Mouse (Mus musculus): ENCODE results near the gene 2410004B18Rik.
"Not testable (repeated sequence)": the region's sequence is repeated elsewhere in the genome, so short reads cannot be mapped to it uniquely, and the experiment has no call there.

The 2410004B18Rik gene

DNA sequence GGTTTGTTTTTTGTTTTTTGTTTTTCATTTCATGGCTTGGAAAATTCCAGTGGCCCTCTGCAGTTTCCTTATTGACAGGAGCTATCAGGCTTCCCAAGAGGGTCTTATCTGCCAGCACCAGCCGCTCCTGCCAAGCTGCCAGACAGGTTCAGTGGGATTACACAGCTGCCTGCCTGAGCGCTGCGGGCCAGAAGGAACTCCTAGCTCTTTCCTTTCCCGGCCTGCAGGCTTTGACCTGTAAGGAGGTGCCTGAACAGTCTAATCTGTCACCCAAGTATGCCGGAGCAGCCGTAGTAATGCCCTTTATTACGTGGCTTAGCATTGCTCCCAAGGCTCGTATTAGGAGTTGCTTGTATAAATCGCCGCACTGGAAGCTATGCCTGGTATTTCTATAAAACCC, 26.7 kb downstream of the 2410004B18Rik start:
- DNase-seq (ENCODE audit: low spot score in 2 of 2), result no peak

DNA sequence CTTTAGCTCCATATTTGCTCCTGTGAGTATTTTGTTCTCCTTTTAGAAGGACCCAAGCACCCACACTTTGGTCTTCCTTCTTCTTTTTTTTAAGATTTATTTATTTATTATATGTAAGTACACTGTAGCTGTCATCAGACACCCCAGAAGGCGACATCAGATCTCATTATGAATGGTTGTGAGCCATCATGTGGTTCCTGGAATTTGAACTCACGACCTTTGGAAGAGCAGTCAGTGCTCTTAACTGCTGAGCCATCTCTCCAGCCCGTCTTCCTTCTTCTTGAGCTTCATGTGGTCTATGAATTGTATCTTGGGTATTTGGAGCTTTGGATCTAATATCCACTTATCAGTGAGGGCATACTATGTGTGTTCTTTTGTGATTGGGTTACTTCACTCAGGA, 27.8 kb downstream of the 2410004B18Rik start:
- DNase-seq (ENCODE audit: low spot score in 2 of 2), result not testable (repeated sequence)

DNA sequence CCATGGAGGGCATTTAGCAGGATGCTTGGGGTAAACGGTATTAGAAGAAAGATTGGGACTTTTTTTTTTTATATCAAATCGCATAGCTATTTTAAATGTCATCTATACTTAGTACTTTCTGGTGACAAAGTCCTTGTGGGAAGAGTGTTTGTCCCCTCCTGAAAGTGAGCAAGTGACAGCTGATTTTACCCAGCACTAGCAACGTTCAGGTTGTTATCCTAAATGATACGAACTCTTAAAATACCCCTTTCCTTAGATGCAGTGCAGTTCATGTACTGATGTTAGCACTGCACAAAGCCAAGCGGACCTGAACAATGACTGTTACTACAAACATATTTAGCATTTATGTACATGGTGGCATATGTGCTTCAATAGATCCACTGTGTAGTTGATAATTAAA, 29.0 kb downstream of the 2410004B18Rik start:
- DNase-seq (ENCODE audit: low spot score in 2 of 2), result no peak

DNA sequence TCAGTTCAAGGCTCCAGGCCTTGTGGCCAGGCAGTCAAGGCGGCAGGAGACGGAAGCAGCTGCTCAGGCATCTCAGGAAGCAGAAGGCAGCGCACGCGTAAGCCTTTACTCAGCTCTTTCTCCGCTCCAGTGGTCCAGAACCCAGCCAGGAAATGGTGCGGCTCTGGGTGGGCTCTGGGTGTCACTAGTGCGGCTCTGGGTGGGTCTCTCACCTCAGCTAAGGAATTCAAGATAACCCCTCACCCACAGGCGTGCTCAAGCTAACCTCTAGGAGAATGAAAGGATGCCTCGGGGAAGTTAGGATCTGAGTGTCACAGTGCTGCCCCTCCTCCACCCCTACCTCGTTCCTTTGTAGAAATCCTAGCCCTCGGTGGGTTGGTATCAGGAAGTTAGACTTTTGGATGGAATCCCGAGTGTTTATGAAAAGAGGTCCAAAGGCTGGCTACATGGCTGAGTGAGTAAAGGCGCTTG, 31.3 kb downstream of the 2410004B18Rik start:
- no peak for DNase-seq (ENCODE audit: low spot score in 2 of 2)

DNA sequence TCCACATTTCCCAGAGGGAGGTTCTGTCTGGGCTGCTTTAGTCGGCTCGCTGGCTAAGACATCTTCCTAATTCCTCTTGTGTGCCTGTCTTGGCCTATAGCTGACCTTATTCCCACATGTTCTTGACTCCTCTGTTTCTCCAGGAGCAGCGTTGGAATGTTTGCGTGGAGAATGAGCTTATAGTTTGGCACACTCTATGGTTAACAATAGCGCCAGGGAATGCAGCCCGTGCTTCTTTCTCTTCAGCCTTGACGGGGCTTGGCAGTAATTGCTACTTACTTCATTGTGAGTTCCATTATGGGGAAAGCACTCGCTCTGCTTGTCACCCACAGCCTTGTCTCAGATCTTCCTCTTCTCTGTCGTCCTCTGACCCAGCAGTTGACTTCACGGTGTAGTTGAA, 33.7 kb downstream of the 2410004B18Rik start:
- DNase-seq (ENCODE audit: low spot score in 2 of 2), result no peak

DNA sequence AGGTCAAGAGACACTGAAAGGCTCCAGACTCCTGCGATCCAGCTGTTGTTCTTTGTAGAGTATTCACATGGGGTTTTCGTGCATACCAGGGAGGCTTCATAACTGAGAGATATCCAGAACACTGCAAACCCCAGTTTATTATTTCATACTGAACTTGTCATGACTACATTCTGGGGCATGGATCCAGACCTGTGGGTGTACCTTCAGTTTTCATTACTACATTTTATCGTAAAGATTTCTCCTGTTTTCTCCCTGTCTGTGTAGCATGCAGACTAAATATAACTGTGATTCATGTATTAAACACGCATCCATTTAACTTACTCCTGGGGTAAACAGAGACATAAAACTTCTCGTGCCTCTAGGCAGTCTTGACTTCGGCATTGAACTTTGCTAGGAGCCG, 37.2 kb downstream of the 2410004B18Rik start:
- no peak for DNase-seq (ENCODE audit: low spot score in 2 of 2)

DNA sequence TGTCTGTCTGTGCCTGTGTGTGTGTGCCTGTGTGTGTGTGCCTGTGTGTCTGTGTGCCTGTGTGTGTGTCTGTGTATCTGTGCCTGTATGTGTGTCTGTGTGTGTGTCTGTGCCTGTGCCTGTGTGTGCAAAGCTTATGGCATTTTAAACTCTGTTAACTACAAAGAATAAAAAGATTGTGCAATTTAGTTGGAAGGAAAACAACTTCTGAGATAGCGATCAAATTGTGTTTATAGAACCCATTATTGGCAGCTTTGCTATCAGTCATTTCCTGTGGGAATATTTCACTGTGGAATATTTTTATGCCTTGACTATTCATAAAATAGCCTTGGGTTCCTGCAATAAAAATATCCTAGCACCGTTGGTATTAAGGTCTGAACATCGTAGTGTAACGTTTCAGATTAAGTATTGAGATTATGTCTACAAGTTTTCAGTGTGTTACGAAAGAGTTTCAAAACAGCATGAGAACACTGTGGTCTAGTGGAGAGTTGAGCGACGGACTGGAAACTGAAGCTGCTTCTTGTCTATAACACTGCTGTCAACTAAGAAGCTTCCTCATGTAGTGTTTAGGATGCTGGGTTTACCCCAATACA, 47.6 kb downstream of the 2410004B18Rik start:
- DNase-seq (ENCODE audit: low spot score in 2 of 2), result no peak

DNA sequence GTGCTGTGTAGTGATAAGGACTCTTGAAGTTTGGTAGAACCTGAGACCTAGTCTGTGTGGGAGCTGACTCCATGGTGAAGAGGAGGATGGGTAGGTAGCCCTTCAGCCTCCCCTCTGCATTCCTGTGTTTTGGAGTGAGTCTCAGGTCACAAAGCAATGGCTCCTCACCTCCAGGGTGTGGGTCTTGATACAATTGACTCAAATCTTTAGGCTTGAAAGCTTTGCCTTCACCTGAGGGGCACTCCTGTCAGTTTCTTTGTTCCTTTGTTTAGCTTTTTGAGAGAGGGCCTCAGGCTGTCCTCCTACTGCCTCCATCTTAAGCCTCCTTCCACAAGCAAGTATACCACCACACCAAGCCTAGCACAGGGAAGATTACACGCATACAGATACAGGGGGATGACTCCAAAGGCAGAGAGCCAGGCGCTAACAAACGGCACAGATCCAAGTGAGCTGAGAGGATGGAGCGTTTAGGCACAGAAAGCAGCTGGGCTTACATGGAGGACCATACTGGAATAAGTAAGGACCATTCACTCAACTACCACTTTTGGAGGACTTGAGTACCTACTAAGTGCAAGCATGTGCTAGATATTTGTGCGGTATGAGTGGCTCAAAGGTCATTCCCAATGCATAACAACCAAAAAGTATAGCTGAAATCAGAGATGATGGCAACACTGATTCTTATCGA, 48.6 kb downstream of the 2410004B18Rik start:
- no peak for DNase-seq (ENCODE audit: low spot score in 2 of 2)

DNA sequence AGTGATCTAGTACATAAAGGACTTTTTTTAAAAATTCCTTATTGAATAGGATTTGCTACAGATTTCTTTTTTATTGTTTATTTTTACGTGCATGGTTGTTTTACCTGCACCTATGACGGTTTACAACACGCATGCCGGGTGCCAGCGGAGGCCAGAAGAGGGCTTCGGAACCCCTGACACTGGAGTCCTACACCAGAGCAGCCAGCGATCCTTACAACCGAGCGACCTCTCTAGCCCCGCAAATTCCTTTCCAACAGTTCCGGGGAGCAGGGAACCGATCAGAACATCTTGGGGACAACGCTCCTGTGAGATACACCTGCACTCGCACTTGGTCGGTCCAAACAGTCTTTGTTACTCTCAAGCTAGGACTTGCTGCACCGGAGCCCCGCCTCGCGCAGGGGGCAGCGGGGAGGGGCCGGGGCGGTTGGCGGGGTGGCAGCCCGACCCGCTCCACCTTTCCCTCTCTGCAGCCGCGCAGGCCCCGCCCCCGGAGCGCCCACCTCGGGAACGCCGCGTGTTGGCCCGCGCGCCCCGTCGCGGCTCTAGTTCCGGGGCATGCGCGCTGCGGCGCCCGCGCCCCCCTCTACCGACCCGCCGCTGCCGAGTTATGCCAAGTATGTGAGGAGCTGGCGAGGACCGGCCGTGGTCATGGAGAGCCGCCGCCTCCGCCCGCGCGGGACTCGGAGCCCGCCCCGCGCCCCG, 49.6 kb downstream of the 2410004B18Rik start, which contains the start of gene Syde2:
Gene Syde2, plus strand, starts transcription at position 603 of the 702 bp plus-strand sequence.
- DNase-seq (ENCODE audit: low spot score in 2 of 2), result peak; percentile 10 to 20

DNA sequence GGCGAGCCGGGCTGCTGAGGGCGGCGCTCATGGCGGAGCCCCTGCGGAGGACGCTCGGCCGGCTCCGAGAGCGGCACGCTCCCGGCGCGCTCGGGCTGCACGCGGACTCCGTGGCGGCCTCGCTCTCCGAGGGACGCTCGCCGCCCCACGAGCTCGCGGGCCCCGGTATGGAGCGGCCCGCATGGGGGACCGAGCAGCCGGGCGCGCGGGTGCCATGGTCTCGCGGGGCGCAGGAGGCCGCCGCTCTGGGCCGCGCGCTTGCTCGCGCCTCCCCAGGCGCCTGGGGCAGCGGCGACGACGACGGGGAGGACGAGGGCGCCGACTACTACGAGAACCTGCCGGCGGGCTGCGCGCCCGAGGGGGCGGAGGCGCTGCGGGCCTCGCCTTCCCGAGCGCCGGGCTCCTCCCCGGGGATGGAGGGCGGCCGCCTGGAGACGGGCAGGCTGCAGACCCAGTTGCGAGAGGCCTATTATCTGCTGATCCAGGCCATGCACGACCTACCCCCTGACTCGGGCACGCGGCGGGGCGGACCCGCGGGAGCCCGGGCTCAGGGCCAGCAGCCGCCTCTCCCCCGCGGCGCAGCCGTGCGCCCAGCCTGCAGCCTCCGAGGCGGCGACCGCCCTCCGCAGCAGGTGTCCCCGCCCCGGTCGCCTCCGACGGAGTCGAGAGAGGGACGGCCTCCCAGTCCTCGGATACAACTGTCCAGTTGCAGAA, 50.3 kb downstream of the 2410004B18Rik start:
- DNase-seq (ENCODE audit: low spot score in 2 of 2), result peak; percentile 13 to 19

DNA sequence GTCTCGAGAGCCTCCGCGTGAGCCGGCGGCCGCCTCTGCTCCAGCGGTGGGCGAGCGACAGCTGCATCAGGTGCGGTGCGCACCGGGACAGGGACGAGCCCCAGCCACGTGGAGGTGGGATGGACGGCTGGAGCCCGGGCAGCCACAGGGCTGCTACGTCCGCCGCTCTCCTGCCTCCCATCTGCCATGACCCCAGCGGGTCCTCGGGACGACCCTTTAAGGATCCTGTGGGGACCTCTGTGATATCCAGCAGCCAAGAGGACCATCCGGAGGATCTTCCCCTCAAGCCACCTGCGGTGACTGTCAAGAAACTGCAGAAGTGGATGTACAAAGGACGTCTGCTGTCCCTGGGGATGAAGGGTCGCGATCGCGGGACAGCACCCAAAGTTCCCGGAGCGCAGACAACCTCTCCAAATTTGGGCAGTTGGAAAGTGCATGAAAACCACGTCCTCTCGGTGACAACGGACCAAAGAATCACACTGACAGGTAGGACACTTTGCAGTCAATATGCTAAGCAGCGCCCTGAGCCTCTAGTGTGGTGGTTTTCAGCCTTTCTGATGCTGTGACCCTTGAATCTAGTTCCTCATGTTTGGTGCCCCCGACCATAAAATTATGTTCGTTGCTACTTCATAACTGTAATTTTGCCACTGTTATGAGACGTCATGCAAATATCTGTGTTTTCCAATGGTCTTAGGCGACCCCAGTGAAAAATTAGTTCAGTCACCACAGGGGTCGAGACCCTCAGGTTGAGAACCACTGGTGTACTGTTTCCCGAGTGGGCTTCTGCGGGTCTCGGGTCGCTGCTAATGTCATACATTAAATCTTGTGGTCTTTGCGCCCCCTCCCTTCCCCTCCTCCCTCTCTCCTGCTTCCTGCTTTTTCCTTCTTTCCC, 51.1 kb downstream of the 2410004B18Rik start:
- no peak for DNase-seq (ENCODE audit: low spot score in 2 of 2)

DNA sequence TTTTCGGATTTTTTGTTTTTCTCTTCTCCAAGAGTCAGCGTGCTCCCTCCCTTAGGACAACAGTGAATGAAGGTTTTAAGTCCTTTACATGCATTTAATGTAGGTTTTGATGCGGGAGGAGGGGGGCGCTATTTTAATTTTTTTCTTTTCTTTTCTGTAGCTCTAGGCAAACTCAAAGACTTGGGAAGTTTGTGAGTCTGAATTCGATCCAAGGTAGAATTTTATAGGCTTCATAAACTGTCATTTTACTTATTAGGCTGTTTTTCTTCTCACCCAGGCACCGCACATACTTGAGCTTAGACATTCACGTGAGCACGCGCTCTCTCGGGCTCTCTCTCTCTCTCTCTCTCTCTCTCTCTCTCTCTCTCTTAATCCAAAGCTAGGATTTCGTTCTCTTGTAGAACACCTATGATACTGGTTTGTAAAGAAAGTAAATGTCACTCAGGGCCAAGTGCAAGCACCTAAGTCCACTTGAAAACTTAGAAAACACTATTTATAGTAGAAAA, 51.8 kb downstream of the 2410004B18Rik start:
- DNase-seq (ENCODE audit: low spot score in 2 of 2), result no peak

DNA sequence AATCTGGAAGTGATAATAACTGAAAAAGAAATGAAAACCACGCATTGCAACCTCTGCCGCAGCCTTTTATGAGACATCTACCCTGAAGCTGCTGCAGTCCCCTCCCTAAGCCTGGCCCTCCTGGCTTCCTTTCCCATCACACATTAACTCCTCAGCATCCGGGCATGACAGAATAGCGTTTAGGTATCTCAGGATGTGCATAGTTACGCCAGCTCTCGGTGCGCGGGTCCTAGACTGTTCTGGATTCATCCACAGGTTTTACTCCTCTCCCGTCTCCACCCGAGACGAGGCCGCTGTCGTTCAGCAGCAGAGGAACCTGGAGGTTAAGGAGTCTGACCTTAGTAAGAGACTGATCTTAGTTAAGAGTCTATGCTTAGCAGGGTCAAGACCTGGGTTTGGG, 53.3 kb downstream of the 2410004B18Rik start:
- DNase-seq (ENCODE audit: low spot score in 2 of 2), result no peak

DNA sequence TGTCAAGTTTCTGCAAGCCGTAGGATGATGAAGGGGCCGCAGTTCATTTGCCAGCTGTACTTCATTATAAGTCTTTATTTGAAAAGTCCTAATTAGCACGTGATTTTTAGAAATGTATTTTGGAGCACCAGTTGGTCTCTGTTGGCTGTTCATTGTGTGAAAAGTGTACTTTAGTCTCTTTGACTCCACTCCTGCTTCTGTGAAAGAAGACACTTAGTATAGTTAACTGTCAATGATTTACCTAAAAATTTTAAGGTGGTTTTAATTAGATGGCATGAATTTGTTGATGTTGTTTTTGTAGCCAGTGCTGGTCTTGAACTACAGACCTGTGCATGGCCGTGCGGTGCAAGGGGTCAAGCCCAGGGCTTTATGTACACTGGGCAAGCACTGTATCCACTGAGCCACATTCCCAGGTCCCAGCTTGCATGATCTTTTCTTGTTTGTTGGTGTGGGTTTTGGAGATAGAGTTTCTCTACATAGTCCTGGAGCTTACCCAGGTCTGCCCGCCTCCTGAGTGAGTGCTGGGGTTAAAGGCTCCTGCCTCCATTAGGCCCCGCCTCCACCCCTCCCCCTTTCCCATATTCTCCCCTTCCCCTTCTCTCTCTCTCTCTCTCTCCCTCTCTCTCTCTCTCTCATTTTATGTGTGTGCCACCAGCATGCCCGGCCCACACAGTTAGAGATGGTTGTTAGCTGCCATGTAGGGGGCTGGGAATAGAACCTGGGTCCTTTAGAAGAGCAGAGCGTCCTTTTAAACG, 54.3 kb downstream of the 2410004B18Rik start:
- DNase-seq (ENCODE audit: low spot score in 2 of 2), result no peak

DNA sequence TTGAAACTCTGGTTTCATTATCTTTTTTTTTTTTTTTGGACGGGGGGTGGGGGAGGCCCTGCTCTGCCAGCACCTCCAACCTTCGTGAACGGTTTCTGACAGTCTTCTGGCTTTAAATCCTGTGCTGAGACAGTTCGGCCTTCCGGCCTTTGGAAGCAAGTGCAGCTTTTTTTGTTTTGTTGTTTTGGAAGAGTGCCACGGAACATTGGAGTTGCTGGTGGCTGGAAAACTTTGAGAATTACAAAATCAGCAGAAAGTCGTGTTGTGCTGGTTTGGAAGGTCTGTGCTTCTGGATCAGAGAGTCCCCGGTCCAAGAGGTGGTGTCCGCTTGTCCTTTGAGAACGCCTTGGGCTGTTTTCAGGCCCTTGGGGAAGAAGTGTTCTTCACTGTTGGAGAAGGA, 55.0 kb downstream of the 2410004B18Rik start:
- no peak for DNase-seq (ENCODE audit: low spot score in 2 of 2)

DNA sequence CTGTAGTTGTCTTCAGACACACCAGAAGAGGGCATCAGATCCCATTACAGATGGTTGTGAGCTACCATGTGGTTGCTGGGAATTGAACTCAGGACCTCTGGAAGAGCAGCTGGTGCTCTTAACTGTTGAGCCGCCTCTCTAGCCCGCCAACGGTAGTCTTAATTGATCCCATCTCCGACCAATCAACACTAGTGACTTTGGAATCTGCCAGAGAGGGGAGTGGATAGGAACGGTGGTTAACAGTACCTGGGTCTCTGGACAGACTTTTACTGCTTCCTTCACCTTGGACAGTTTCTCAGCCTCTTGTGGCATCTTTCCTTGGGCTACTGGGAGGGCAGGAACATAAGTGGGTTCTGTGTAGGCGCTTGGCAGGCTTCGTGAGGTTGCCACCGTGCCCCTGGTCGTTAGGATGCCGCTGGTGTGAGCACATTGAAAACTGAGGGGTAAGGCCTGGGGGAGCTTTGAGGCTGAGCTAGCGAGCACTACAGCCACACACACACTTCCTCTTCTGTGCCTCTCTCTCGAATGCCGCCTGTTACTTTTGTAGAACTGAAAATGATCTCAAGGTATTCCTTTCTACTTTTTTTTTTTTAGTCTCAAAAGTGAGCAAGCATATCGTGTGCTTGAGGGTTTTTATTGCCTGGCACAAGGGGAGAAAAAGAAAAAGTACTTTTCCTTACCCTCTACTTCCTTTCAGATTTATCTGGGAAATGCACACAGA, 55.8 kb downstream of the 2410004B18Rik start:
- no peak for DNase-seq (ENCODE audit: low spot score in 2 of 2)
